Mouse (Mus musculus) liver, embryonic 16.5 days (tissue): ENCODE results near the gene Gm3238. TPM values are rescaled to one million over a fixed set of nuclear protein-coding genes. Genes with fewer than 3 reads are reported as not detected.
"Not testable (repeated sequence)": the region's sequence is repeated elsewhere in the genome, so short reads cannot be mapped to it uniquely, and the experiment has no call there.

Source experiments
- ATAC-seq: fragments of 200-750 bp; cut with Nextera tagmentation; 2 replicates; pipeline ENCODE4 v1.8.0; 2017; ENCODE audit warnings: low read depth, mild to moderate bottlenecking, moderate number of reproducible peaks, moderate library complexity
- H3K27ac ChIP-seq: fragments of 300-500 bp; sonication (generic); 2 replicates; pipeline ENCODE4 v1.5.1; 2014; ENCODE audit warnings: mild to moderate bottlenecking, low read length
- H3K27me3 ChIP-seq: fragments of 300-500 bp; sonication (generic); 2 replicates; pipeline ENCODE4 v1.6.1; 2014; ENCODE audit warnings: low read depth, low read length, mixed read lengths; ENCODE audit not compliant: control insufficient read depth, insufficient read depth
- H3K36me3 ChIP-seq: fragments of 300-500 bp; sonication (generic); 2 replicates; pipeline ENCODE4 v1.6.1; 2014; ENCODE audit warnings: mild to moderate bottlenecking; ENCODE audit not compliant: control insufficient read depth, insufficient read depth
- H3K4me1 ChIP-seq: fragments of 300-500 bp; sonication (generic); 2 replicates; pipeline ENCODE4 v1.6.1; 2014; ENCODE audit warnings: low read depth, low read length, mixed read lengths; ENCODE audit not compliant: control insufficient read depth
- H3K4me2 ChIP-seq: fragments of 300-500 bp; sonication (generic); 2 replicates; pipeline ENCODE4 v1.6.1; 2014; ENCODE audit warnings: low read depth, low read length, mixed read lengths
- H3K4me3 ChIP-seq: fragments of 300-500 bp; sonication (generic); 2 replicates; pipeline ENCODE4 v1.5.1; 2014; ENCODE audit warnings: low read depth, mild to moderate bottlenecking, low read length
- H3K9ac ChIP-seq: fragments of 300-500 bp; sonication (generic); 2 replicates; pipeline ENCODE4 v1.6.1; 2014; ENCODE audit warnings: low read depth, low read length
- H3K9me3 ChIP-seq: fragments of 300-500 bp; sonication (generic); replicated peaks from 2 replicates; pipeline ENCODE4 v1.6.1; 2016; ENCODE audit warnings: low read length; ENCODE audit not compliant: control insufficient read depth
- WGBS: fragments of 180-500 bp; shearing (Covaris S2); extraction: QIAGEN DNeasy Blood & Tissue Kit; methylation state at CpG from one replicate; pipeline ENCODE4 v1.1.7; 2014; ENCODE audit not compliant: insufficient replicate concordance; 5-methylcytosine and 5-hydroxymethylcytosine counted together
- polyA plus RNA-seq: library from polyadenylated mRNA; unstranded; fragments of >200 nt; fragmentation: Nextera tagmentation; extraction: Ambion mirVana; gene quantifications from 2 replicates; pipeline ENCODE4 v1.2.1, GENCODE M21; 2015

The Gm3238 gene
- not detected in 2 replicates for polyA plus RNA-seq

DNA sequence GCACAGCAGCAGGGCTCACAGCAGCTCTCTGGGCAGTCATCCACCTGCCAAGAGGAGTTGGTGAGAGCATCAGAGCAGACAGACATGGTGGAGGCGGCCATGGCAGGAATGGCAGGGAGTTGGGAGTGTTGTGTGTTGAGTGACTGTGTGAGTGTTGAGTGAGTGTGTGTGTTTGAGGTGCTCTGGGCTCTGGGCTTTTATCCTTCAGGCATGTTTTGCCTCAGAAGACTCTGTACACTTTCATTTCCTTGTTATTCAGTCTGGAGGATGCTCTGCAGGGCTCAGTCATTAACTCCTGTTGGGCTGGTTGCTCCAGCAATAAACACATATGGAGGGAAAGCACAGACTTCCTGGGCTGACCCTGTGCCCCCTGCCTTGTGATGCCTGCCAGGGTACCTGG is at the start of gene Gm3238:
Gene Gm3238 (minus strand): TSS at position 101 of the 400 bp plus-strand sequence.
- ATAC-seq, H3K36me3 ChIP-seq, H3K4me3 ChIP-seq, H3K9me3 ChIP-seq, H3K27me3 ChIP-seq, H3K4me2 ChIP-seq, H3K27ac ChIP-seq, H3K9ac ChIP-seq, H3K4me1 ChIP-seq: not testable (repeated sequence)
- no CpG with 5 or more reads among the region's 1 CpGs for WGBS

DNA sequence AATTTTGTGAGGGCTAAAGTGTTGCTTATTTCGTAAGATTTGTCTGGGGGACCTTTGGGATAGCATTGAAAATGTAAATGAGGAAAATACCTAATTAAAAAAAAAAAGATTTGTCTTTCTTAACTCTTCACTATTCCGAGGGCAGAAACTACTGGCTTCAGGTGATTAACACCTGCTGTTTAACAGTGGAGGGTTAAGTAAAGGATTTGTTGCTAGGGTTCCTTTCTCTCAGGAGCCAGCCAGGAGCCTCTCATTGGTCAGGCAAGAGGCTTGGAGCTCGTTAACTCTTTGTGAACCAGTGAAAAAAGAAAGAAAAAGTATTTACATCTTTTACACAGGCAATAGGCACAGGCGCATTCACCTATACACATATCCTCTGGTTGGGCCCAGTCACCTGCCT is 48.1 kb upstream of the Gm3238 start:
- no peak for ATAC-seq
- no peak overlapping the region for H3K4me2 ChIP-seq
- no peak overlapping the region for H3K27ac ChIP-seq
- no peak overlapping the region for H3K4me3 ChIP-seq
- no peaks in the 10 kb centered on the region for H3K27me3 ChIP-seq
- no peak overlapping the region for H3K9ac ChIP-seq
- no peaks in the 10 kb centered on the region for H3K9me3 ChIP-seq
- no peaks in the 10 kb centered on the region for H3K4me1 ChIP-seq
- H3K36me3 ChIP-seq, result no peaks in the 10 kb centered on the region
- 46% methylated on average over 4 of the region's 4 CpGs for WGBS

DNA sequence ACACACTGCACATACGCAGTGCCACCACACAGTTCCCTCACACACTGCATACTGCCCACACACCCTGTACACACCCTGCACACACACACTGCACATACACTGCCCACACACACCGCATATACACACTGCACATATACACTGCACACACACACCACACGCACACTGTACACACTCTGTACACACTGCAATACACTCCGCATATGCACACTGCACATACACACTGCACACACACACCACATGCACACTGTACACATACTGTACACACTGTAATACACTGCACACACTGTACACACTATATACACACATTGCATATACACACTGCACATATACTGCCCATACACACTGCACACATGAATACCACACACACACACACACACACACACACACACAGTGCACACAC is 47.4 kb upstream of the Gm3238 start:
- Histone ChIP-seq H3K9ac (no peak overlapping the region), H3K9me3 (no peaks in the 10 kb centered on the region), H3K36me3 (no peaks in the 10 kb centered on the region), H3K27ac (no peak overlapping the region), H3K4me2 (no peak overlapping the region), H3K4me1 (no peaks in the 10 kb centered on the region), H3K4me3 (no peak overlapping the region), H3K27me3 (no peaks in the 10 kb centered on the region)
- no peak for ATAC-seq
- WGBS, result 80% methylated on average over 4 of the region's 4 CpGs

DNA sequence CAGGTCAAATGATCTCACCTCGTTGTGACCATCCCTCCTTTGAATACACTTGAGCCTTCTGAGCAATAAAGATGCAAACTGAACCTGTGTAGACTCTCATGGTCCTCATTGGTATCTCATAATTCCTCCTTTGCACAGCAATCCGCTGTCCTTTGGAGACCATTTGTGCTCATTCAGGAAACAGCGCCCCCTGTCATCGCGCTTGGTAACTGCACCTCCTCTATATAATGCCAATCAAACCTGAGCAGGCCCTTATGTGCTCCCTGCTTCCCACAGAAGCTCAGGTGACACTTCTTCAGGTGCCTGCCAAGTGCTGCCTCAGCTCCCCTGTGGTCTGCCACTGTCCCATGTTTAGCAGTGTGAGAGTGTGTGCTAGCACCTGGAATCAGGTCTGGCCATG is 44.4 kb upstream of the Gm3238 start:
- no peak for ATAC-seq
- no peak overlapping the region for H3K4me2 ChIP-seq
- H3K27me3 ChIP-seq, result no peaks in the 10 kb centered on the region
- no peaks in the 10 kb centered on the region for H3K9me3 ChIP-seq
- H3K4me1 ChIP-seq, result no peaks in the 10 kb centered on the region
- H3K4me3 ChIP-seq, result no peak overlapping the region
- H3K9ac ChIP-seq, result no peak overlapping the region
- 30% methylated on average over 5 of the region's 5 CpGs for WGBS
- H3K27ac ChIP-seq, result no peak overlapping the region
- H3K36me3 ChIP-seq, result no peaks in the 10 kb centered on the region

DNA sequence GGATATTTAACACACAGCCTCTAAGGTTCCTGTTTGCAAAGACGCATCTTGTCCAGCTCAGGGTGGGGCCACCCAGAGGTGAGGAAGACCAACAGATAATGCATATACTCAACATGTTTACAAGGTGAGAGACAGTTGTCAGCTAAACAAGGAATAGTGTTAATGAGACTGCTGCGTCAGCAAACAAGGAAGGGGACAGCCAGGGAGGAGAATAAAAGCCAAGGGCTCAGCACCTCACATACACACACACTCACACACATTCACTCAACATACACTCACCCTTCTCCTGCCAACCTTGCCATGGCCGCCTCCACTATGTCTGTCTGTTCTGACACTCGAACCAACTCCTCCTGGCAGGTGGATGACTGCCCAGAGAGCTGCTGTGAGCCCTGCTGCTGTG is 43.3 kb upstream of the Gm3238 start, which contains the start of gene Gm2696:
Gene Gm2696 (plus strand): TSS at position 301 of the 400 bp plus-strand sequence.
- 37% methylated on average over 4 of the region's 4 CpGs for WGBS
- H3K4me3 ChIP-seq, result no peak within 1 kb of the TSS
- no peak within 1 kb of the TSS for H3K4me2 ChIP-seq
- H3K9me3 ChIP-seq, result no peaks in the 10 kb centered on the region
- no peak within 1 kb of the TSS for H3K9ac ChIP-seq
- no peaks in the 10 kb centered on the region for H3K27me3 ChIP-seq
- no peaks in the 10 kb centered on the region for H3K4me1 ChIP-seq
- no peaks in the 10 kb centered on the region for H3K36me3 ChIP-seq
- no peak within 1 kb of the TSS for H3K27ac ChIP-seq
- no peak for ATAC-seq

DNA sequence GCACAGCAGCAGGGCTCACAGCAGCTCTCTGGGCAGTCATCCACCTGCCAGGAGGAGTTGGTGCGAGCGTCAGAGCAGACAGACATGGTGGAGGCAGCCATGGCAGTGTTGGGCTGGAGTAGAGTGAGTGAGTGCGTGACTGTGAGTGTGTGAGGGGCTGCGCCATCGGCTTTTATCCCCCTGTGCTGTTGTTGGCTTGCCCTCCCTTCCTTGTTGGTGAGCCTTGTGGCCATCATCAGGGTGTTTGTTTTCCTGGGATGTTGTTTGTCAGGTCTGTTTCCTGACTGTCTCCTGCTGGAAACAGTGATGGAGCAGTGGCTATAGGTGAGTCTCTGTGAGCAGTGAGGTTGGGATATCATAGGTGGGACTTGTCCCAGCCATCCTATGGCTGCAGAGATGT is 40.6 kb upstream of the Gm3238 start, which contains the start of gene Gm9507:
Gene Gm9507 (minus strand): TSS at position 101 of the 400 bp plus-strand sequence.
- no peak for ATAC-seq
- Histone ChIP-seq H3K27me3 (no peaks in the 10 kb centered on the region), H3K4me2 (no peak within 1 kb of the TSS), H3K4me1 (no peaks in the 10 kb centered on the region), H3K36me3 (no peaks in the 10 kb centered on the region), H3K9ac (no peak within 1 kb of the TSS), H3K27ac (no peak within 1 kb of the TSS), H3K4me3 (no peak within 1 kb of the TSS), H3K9me3 (no peaks in the 10 kb centered on the region)
- 53% methylated on average over 5 of the region's 5 CpGs for WGBS

DNA sequence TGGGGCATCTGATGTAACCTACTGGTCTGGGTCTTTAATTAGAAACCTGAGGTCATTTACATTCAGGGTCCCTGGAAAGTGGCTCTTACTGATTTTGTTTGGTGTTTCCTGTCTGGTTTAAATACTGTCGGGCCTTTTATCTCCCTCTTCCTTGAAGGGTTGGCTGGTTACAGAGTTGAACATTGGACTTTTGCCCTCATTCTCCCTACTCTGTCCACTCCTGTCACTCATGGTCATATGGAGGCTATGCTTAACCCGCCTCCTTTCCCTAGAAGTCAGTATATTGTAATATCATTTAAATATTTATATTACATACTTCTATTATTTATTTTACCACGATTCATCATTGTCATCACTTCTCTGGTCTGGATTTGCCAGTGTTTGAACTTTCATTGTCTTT is 33.0 kb upstream of the Gm3238 start:
- Histone ChIP-seq H3K27ac (no peak overlapping the region), H3K27me3 (no peaks in the 10 kb centered on the region), H3K4me2 (no peak overlapping the region), H3K9ac (no peak overlapping the region), H3K36me3 (no peaks in the 10 kb centered on the region), H3K9me3 (no peaks in the 10 kb centered on the region), H3K4me3 (no peak overlapping the region), H3K4me1 (no peaks in the 10 kb centered on the region)
- ATAC-seq, result no peak
- WGBS, result 36% methylated on average over 3 of the region's 3 CpGs

DNA sequence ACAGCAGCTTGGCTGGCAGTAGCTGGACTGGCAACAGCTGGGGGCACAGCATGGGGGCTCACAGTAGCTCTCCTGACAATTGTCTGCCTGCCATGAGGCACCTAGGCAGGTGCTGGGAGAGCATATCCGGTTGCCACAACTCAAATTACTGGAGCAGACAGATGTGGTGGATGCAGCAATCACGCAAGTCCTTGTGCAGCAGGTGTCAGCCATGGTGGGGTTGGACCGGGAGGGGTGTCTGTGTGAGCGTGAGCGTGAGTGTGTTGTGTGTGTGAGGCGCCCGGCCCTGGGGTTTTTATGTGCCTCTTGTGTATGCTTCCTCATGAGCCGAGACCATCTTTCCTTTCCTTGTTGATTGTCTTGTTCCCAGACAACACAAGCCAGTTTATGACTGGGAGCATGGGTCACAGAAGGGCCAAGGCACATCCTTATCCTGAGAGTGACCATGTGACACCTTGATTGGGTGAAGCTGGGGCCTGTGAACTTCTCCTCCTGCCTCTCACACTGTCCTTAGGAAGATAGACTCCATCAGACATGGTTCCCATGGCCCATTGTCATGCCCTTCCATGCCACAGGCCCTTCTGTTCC is 27.9 kb upstream of the Gm3238 start, which contains the start of gene Gm19668:
Gene Gm19668 (minus strand): TSS at position 213 of the 588 bp plus-strand sequence.
- Histone ChIP-seq H3K4me3 (no peak within 1 kb of the TSS), H3K4me2 (no peak within 1 kb of the TSS), H3K27me3 (no peaks in the 10 kb centered on the region), H3K27ac (no peak within 1 kb of the TSS), H3K9ac (no peak within 1 kb of the TSS), H3K9me3 (no peaks in the 10 kb centered on the region), H3K36me3 (no peaks in the 10 kb centered on the region), H3K4me1 (no peaks in the 10 kb centered on the region)
- WGBS, result 51% methylated on average over 8 of the region's 8 CpGs
- ATAC-seq, result no peak

DNA sequence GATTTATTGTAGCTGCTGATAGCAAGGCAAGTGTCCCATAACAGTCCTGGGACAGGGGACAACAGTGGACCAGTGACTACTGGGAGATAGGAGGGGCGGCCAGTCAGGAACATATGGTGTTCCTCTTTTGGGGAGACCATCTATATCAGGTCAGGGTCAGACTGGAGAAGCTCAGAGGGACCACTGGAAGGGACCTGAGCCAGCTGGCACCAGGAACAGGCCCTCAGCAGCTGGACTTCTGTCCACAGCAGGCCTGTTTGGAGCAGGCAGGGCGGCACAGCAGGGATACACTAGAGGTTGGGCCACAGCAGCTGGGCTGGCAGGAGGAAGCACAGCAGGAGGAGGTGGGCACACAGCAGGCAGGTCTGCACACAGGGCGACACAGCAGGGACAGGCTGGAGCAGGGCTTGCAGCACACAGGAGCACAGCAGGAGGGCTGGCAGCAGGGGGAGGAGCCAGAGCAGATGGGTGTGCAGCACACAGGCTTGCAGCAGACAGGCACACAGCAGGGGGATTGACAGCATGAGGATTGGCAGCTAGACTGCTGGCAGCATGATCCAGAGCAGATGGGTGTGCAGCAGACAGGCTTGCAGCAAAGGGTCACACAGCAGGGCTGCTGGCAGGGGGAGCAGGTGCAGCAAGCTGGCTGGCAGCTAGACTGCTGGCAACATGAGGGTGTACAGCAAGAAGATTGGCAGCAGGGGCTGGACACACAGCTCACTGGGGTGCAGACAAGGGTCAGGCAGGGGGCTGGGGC is 27.2 kb upstream of the Gm3238 start:
- 26% methylated on average over 3 of the region's 3 CpGs for WGBS
- not testable (repeated sequence) for ATAC-seq, H3K36me3 ChIP-seq, H3K27me3 ChIP-seq, H3K9ac ChIP-seq, H3K27ac ChIP-seq, H3K4me1 ChIP-seq, H3K4me3 ChIP-seq, H3K9me3 ChIP-seq, H3K4me2 ChIP-seq
